Mouse (Mus musculus): ENCODE measurements around the gene Ube2e1. TPM values are rescaled to one million over a fixed set of nuclear protein-coding genes. Genes with fewer than 3 reads are reported as not detected.
"Not testable (repeated sequence)": the region's sequence is repeated elsewhere in the genome, so short reads cannot be mapped to it uniquely, and the experiment has no call there.

The Ube2e1 gene
- polyA plus RNA-seq, 1 experiment from 2014 or later, result 50.0 TPM

DNA sequence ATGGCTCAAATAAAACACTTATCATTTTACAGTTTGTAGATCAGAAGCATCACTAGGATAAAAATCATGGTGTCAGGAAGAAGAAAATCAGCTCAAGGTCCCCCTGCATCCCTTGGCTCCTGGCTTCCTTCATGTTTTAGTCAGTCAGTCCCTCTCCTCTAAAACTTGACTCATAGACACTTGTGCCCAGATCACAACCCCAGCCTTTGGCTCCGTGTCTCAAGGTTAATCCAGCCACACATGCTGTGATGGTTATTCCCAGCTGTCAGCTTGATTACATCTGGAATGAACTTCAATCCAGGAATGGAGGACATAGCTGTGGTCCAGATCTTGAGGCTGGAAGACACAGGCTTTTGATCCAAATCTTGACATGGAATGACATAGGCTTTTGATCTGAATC is 57.1 kb downstream of the Ube2e1 start:
- H3K27me3 ChIP-seq (ENCODE audit: insufficient read depth, low read length), result no peaks in the 10 kb centered on the region
- peaks cover 25% of the 10 kb centered on the region for H3K36me3 ChIP-seq (ENCODE audit: insufficient read depth)
- DNase-seq, result no peak
- no peak overlapping the region for H3K27ac ChIP-seq (ENCODE audit: low read depth)
- no peak overlapping the region for H3K9ac ChIP-seq
- no peaks in the 10 kb centered on the region for H3K4me1 ChIP-seq (ENCODE audit: insufficient read depth)
- 82% methylated on average over 1 of the region's 1 CpGs for WGBS
- ATAC-seq (ENCODE audit: insufficient read depth), result no peak
- no peak overlapping the region for H3K4me2 ChIP-seq
- no peak for TF ChIP-seq CTCF (IDR thresholded peaks at IDR 0.05; ENCODE audit: low read depth)
- H3K4me3 ChIP-seq (ENCODE audit: low read depth, low read length), result no peak overlapping the region
- H3K9me3 ChIP-seq (ENCODE audit: low read depth, low read length), result no peaks in the 10 kb centered on the region

DNA sequence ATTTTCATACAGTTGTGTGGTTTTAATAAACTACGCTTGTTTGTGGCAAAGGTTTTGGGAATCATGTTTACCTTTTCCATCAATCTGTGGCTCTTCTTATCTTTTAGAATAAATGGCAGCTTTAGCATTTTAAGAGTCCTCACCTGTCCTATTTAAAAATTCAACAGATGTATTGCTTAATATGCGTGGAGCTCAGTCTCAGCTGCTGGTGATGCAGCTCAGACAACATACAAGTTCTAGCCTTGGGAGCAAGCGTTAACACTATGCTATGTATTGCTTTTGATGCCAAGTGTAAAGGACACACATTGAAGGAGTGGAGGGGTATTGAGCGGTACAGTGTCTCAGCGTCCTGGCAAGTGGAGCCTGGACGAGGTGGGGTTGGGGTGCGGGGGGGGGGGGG is 60.0 kb downstream of the Ube2e1 start:
- peaks cover 27% of the 10 kb centered on the region for H3K36me3 ChIP-seq (ENCODE audit: insufficient read depth)
- ATAC-seq (ENCODE audit: insufficient read depth), result no peak
- DNase-seq, result no peak
- H3K27me3 ChIP-seq (ENCODE audit: insufficient read depth, low read length), result no peaks in the 10 kb centered on the region
- H3K9ac ChIP-seq, result peak overlapping the region; percentile 95
- H3K4me1 ChIP-seq (ENCODE audit: insufficient read depth), result no peaks in the 10 kb centered on the region
- no peaks in the 10 kb centered on the region for H3K9me3 ChIP-seq (ENCODE audit: low read depth, low read length)
- no peak overlapping the region for H3K27ac ChIP-seq (ENCODE audit: low read depth)
- WGBS, result 10% methylated on average over 7 of the region's 7 CpGs
- no peak for TF ChIP-seq CTCF (IDR thresholded peaks at IDR 0.05; ENCODE audit: low read depth)
- peak overlapping the region; percentile 89 for H3K4me3 ChIP-seq (ENCODE audit: low read depth, low read length)
- H3K4me2 ChIP-seq, result peak overlapping the region; percentile 72

DNA sequence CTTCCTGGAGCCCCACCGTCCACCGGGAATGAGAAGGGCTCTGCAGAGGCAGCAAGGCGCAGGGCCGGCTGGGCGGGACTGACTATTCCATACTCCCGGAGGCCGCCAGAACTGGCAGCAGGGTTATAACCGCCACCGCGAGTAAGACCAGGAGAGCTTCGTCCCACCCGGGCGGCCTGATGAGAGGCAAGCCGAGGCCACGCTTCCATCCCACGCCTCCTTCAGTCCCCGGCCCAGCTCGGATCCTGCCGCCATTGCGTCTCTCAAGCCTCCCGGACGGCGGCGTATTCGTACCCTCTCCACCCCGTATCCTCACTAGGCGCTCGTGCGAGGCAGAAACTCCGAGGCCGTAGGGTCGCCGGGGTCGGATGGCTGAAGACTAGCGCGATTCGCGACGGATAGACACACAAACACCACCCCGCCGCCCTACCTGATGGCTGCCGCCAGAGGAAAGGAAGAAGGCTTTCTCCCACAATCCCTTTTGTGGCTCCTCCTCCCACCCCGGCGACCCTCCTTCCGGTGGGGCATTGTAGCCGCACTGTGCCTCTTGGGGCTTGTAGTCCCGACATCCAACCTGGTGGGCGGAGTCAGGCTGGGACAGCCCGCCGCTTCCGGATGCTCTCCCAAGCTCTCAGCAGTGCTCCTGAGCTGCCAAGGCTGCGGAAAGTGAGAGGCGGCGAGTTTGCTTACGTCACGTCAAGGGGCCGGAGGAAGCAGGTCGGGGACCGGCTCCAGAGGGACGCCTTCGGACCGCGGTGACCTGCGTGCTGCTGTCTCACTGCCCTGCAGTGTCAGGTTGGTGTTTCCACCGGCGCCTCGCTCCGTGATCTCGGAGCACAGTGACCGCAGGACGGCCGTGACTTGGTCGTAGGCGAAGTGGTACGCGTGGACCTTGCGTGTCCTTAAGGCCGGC is 60.9 kb downstream of the Ube2e1 start, which contains the start of the genes Nkiras1 and Rpl15:
Gene Nkiras1 (plus strand): TSS at position 608 of the 913 bp plus-strand sequence.
Gene Rpl15 (minus strand): TSS at position 863 of the 913 bp plus-strand sequence.
- no peaks in the 10 kb centered on the region for H3K27me3 ChIP-seq (ENCODE audit: insufficient read depth, low read length)
- H3K4me2 ChIP-seq, result peak within 1 kb of the TSS; percentile 72
- H3K4me1 ChIP-seq (ENCODE audit: insufficient read depth), result no peaks in the 10 kb centered on the region
- H3K36me3 ChIP-seq (ENCODE audit: insufficient read depth), result peaks cover 30% of the 10 kb centered on the region
- peak within 1 kb of the TSS; percentile 89 for H3K4me3 ChIP-seq (ENCODE audit: low read depth, low read length)
- peak within 1 kb of the TSS; percentile 85 for H3K27ac ChIP-seq (ENCODE audit: low read depth)
- WGBS, result under 1% methylated on average over 78 of the region's 78 CpGs
- peak within 1 kb of the TSS; percentile 95 for H3K9ac ChIP-seq
- H3K9me3 ChIP-seq (ENCODE audit: low read depth, low read length), result no peaks in the 10 kb centered on the region
- peak; percentile 100 for ATAC-seq (ENCODE audit: insufficient read depth)
- peak; percentile 18; the same call in 1 of the 2 replicates for TF ChIP-seq CTCF (IDR thresholded peaks at IDR 0.05; ENCODE audit: low read depth)
- DNase-seq, result peak; percentile 99

DNA sequence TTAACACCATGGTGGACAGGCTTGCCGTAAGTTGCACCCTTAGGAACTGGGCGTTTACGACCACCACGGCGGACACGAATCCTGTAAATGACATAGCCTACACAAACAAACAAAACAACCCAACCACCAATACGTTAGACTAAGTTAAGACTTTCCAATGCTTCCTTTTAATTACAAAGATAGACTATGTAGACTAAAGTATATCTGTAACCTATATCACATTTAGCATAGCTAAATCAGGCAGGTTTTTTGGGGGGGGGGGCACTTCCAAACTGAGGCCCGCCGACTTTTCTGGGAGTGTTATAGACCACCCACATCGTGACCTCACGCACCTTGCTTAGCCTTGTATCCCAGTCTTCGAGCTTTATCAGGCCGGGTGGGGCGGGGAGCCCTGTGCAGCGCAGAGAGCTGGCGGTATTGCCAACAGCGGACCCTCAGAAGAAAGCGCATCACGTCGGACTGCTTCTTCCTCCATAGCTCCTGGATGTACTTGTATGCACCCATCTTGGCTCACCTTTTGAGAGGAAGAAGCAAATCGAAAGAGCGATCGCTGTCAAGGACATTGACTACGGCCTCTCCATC is 61.6 kb downstream of the Ube2e1 start:
- Histone ChIP-seq H3K36me3 (ENCODE audit: insufficient read depth) (peaks cover 30% of the 10 kb centered on the region), H3K4me2 (peak overlapping the region; percentile 62), H3K27ac (ENCODE audit: low read depth) (peak overlapping the region; percentile 85), H3K4me3 (ENCODE audit: low read depth, low read length) (peak overlapping the region; percentile 89), H3K9ac (peak overlapping the region; percentile 95)
- not testable (repeated sequence) for H3K9me3 ChIP-seq (ENCODE audit: low read depth, low read length); H3K4me1 ChIP-seq (ENCODE audit: insufficient read depth); ATAC-seq (ENCODE audit: insufficient read depth); H3K27me3 ChIP-seq (ENCODE audit: insufficient read depth, low read length)
- 1% methylated on average over 24 of the region's 24 CpGs for WGBS
- peak; percentile 39 for DNase-seq

DNA sequence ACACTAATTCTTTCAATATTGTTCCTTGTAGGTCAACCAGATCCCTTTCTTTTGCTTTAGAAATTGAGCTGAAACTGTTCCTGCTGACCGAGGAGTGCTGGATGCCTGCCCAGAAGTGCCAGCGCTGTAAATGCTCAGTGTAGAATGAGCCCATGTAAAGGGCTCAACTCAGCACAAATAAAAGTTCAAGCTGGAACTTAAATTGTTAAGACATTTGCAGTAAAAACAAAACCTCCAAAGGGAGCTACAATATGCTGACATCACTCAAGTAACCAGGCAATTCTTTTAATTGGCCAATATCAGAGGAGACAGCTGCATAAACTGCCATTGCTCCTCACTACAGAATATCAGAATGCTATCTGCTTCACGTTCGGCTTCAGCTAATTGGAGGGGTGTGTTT is 68.2 kb downstream of the Ube2e1 start:
- H3K36me3 ChIP-seq (ENCODE audit: insufficient read depth), result peaks cover 20% of the 10 kb centered on the region
- H3K4me2 ChIP-seq, result 0 out of 2 replicates have a peak overlapping the region, but pooled peaks have one; percentile 7
- no peaks in the 10 kb centered on the region for H3K27me3 ChIP-seq (ENCODE audit: insufficient read depth, low read length)
- peak overlapping the region; percentile 8; the same call in 1 of the 2 replicates for H3K9ac ChIP-seq
- WGBS, result 44% methylated on average over 4 of the region's 4 CpGs
- H3K4me3 ChIP-seq (ENCODE audit: low read depth, low read length), result no peak overlapping the region
- H3K27ac ChIP-seq (ENCODE audit: low read depth), result peak overlapping the region; percentile 26; the same call in 1 of the 2 replicates
- H3K4me1 ChIP-seq (ENCODE audit: insufficient read depth), result no peaks in the 10 kb centered on the region
- DNase-seq, result peak; percentile 64
- no peaks in the 10 kb centered on the region for H3K9me3 ChIP-seq (ENCODE audit: low read depth, low read length)
- no peak for TF ChIP-seq CTCF (IDR thresholded peaks at IDR 0.05; ENCODE audit: low read depth)
- peak; percentile 33; the same call in 1 of the 2 replicates for ATAC-seq (ENCODE audit: insufficient read depth)

DNA sequence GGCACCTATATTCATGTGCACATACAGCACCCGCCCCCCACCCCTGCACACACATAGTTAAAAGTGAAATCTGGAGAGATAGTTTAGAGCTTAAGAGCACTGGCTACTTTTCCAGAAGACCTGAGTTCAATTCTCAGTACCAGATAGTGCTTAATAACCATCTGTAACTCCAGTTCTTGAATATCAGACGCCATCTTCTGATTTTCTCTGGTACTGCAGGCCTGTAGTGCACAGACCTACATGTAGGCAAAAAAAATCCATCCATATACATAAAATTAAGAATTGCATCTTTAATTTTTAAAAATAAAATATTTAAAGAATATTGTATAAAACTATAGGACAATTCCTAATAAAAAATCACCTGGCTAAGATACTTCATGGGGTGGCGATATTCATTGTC is 70.5 kb downstream of the Ube2e1 start:
- ATAC-seq (ENCODE audit: insufficient read depth), result no peak
- no peak for DNase-seq
- H3K4me2 ChIP-seq, result no peak overlapping the region
- H3K4me1 ChIP-seq (ENCODE audit: insufficient read depth), result no peaks in the 10 kb centered on the region
- no peak overlapping the region for H3K4me3 ChIP-seq (ENCODE audit: low read depth, low read length)
- H3K36me3 ChIP-seq (ENCODE audit: insufficient read depth), result no peaks in the 10 kb centered on the region
- TF ChIP-seq CTCF (IDR thresholded peaks at IDR 0.05; ENCODE audit: low read depth), result no peak
- 85% methylated on average over 3 of the region's 3 CpGs for WGBS
- H3K27me3 ChIP-seq (ENCODE audit: insufficient read depth, low read length), result no peaks in the 10 kb centered on the region
- H3K9me3 ChIP-seq (ENCODE audit: low read depth, low read length), result no peaks in the 10 kb centered on the region
- no peak overlapping the region for H3K27ac ChIP-seq (ENCODE audit: low read depth)
- no peak overlapping the region for H3K9ac ChIP-seq

DNA sequence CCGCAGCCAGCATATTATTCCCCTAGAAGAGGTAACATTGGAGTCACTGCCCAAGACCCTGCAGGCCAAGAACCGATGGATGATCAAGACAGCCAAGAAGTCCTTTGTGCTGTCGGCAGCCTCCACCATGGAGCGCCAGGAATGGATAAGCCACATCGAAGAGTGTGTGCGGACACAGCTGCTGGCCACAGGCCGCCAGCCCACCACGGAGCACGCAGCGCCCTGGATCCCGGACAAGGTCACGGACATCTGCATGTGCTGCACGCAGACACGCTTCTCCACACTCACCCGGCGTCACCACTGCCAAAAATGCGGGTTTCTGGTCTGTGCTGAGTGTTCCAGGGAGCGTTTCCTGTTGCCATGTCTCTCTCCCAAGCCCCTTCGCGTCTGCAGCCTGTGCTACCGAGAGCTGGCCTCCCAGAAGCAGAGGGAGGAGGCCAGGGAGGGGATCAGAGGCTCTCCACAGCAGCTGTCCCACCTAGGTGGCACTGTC is 89.0 kb downstream of the Ube2e1 start:
- no peak for TF ChIP-seq CTCF (IDR thresholded peaks at IDR 0.05; ENCODE audit: low read depth)
- no peak overlapping the region for H3K9ac ChIP-seq
- no peaks in the 10 kb centered on the region for H3K9me3 ChIP-seq (ENCODE audit: low read depth, low read length)
- no peaks in the 10 kb centered on the region for H3K36me3 ChIP-seq (ENCODE audit: insufficient read depth)
- no peak for DNase-seq
- H3K4me1 ChIP-seq (ENCODE audit: insufficient read depth), result no peaks in the 10 kb centered on the region
- no peak for ATAC-seq (ENCODE audit: insufficient read depth)
- no peaks in the 10 kb centered on the region for H3K27me3 ChIP-seq (ENCODE audit: insufficient read depth, low read length)
- H3K4me2 ChIP-seq, result no peak overlapping the region
- no peak overlapping the region for H3K4me3 ChIP-seq (ENCODE audit: low read depth, low read length)
- 77% methylated on average over 21 of the region's 21 CpGs for whole genome bisulfite sequencing
- H3K27ac ChIP-seq (ENCODE audit: low read depth), result no peak overlapping the region
